Mouse (Mus musculus) olfactory bulb, adult 2 months (tissue): Measurements from ENCODE around the gene Btbd9. TPM values are rescaled to one million over a fixed set of nuclear protein-coding genes. Genes with fewer than 3 reads are reported as not detected.
A peak's percentile ranks its signal among the peaks of the same experiment; 100 is the strongest.

Experiments
- H3K27ac ChIP-seq: fragments of 200-500 bp; 2 replicates; pipeline ENCODE4 v1.5.1; 2012; ENCODE audit warnings: low read depth, low read length; ENCODE audit not compliant: insufficient read depth
- H3K4me1 ChIP-seq: fragments of 200-500 bp; 2 replicates; pipeline ENCODE4 v1.6.1; 2012; ENCODE audit warnings: low read length; ENCODE audit not compliant: control insufficient read depth, insufficient read depth
- H3K4me3 ChIP-seq: fragments of 200-500 bp; 2 replicates; pipeline ENCODE4 v1.5.1; 2012; ENCODE audit warnings: mild to moderate bottlenecking, low read depth, low read length, moderate library complexity; ENCODE audit not compliant: insufficient read depth
- CTCF ChIP-seq: fragments of 200-500 bp; IDR thresholded peaks from 2 replicates; pipeline ENCODE4 v1.5.1; 2012; ENCODE audit warnings: low read depth, mild to moderate bottlenecking, low read length, moderate library complexity; ENCODE audit not compliant: insufficient read depth
- POLR2A ChIP-seq: fragments of 200-500 bp; IDR thresholded peaks from 2 replicates; pipeline ENCODE4 v1.6.1; 2012; ENCODE audit warnings: mild to moderate bottlenecking, low read depth, low read length, moderate library complexity; ENCODE audit not compliant: insufficient read depth
- WGBS: fragments of 180-500 bp; shearing (Covaris S2); methylation state at CpG from one replicate; pipeline ENCODE4 v1.1.7; 2018; 5-methylcytosine and 5-hydroxymethylcytosine counted together
- polyA plus RNA-seq: library from polyadenylated mRNA; stranded (reverse); fragments of >200 nt; gene quantifications from 2 replicates; pipeline ENCODE4 v1.2.4, GENCODE M21; 2012; ENCODE audit warnings: low replicate concordance; ENCODE audit not compliant: missing spikeins, insufficient read depth, insufficient read length

The Btbd9 gene
- polyA plus RNA-seq, 1 experiment: not detected

DNA sequence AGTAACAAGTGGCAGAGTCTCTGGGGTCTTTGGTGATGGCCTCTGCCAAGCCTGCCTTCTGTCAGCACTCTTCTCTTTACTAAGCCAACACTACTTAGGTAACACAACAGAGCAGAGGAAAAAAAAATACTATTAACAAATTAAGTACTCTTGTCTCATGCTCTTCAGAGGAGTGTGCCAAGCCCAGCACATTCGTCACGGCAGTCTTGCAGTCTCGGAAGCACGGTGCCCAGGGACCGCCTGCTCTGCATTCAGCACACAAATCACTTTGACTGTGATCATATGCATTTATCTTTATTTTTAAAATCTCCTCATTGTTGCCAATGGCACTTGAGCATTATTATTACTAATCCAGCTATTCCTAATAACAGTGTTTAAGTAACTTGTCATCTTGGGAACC is 116.6 kb downstream of the Btbd9 start:
- Histone ChIP-seq H3K4me3 (no peak overlapping the region), H3K27ac (no peak overlapping the region), H3K4me1 (peaks cover 16% of the 10 kb centered on the region)
- TF ChIP-seq POLR2A (no peak), CTCF (no peak)
- WGBS: 44% methylated on average over 5 of the region's 5 CpGs

DNA sequence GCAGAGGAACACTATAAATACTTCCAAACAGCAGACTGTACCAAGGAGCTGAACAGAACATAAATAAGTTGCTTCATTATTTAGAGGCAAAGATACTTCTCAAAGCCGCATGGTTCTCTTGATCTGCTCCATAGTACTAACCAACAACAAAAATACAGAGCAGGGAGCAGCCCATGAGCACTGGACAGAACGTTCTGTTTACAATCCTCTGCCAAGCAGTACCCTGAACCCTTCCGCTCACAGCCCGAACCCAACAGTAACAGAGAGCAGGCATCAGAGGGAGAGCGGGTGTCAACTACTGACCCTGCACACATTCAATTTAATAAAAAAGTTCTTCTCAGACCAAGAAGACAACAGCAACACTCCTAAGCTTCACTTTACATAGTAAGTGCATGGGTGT is 117.4 kb downstream of the Btbd9 start:
- Histone ChIP-seq H3K4me3 (no peak overlapping the region), H3K4me1 (peaks cover 17% of the 10 kb centered on the region), H3K27ac (peak overlapping the region; percentile 41)
- TF ChIP-seq CTCF: no peak
- no peak for TF ChIP-seq POLR2A
- 84% methylated on average over 5 of the region's 5 CpGs for WGBS

DNA sequence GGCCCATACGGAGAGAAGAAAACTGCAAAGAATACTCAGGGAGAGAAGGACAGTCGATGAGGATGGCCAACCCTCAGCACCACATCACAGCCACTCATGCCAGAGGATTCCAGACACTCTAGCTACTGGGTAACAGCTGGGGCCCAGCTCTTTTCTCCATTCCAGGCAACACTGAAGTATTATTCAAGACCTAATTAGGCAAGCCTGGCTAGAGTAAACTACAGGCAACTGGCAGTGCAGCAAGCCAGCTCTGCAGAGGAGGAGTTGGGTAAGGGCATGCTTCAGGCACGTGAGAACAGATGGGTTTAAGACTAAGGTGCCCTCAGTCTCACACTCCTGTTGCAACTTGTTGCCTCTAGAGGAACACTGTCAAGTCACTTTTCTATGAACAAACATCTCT is 118.0 kb downstream of the Btbd9 start:
- no peak overlapping the region for H3K4me3 ChIP-seq
- no peak for TF ChIP-seq CTCF
- TF ChIP-seq POLR2A: no peak
- H3K4me1 ChIP-seq: peaks cover 15% of the 10 kb centered on the region
- WGBS: 65% methylated on average over 3 of the region's 3 CpGs
- H3K27ac ChIP-seq: peak overlapping the region; percentile 41; the same call in 1 of the 2 replicates

DNA sequence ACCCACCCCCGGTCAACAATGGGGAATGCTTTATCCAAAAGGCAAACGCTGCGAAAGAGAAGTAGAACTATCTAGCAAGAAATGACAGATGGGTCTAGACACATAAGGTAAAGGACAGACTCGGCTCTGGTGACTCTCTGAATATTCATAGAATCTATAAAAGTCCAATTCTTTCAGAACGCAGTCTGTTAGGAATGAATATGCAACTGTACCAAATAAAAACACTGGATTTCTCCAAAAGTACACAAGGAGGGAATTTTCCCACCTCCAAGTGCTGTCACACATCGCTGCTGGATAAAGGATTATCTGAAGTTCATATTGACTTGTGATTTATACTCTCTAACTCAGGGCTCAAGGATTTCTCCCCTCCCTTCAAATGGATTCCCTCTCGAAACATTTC is 118.8 kb downstream of the Btbd9 start:
- Histone ChIP-seq H3K4me1 (peaks cover 13% of the 10 kb centered on the region), H3K27ac (no peak overlapping the region), H3K4me3 (no peak overlapping the region)
- TF ChIP-seq CTCF (no peak), POLR2A (no peak)
- WGBS: 85% methylated on average over 7 of the region's 7 CpGs

DNA sequence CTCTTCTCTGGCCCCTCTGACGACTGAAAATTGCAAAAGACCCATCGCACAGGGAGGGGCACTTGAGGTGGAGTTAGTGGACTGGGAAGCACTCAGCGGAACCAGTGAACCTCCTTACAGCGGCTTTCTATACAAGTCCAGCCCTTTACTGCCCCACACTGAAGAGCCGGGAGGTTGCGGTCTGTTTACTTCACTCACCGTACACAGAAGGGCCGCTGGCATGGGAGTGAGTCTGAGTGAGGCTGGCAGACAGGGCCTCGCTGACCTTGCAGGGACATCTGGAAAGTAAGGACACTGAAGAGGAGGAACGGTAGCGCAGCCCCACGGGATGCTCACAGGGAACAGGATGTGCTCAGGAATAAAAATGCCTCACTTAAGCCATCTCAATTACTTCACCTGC is 120.0 kb downstream of the Btbd9 start:
- no peak overlapping the region for H3K27ac ChIP-seq
- H3K4me1 ChIP-seq: peaks cover 11% of the 10 kb centered on the region
- H3K4me3 ChIP-seq: no peak overlapping the region
- no peak for TF ChIP-seq CTCF
- TF ChIP-seq POLR2A: no peak
- 91% methylated on average over 12 of the region's 12 CpGs for WGBS

DNA sequence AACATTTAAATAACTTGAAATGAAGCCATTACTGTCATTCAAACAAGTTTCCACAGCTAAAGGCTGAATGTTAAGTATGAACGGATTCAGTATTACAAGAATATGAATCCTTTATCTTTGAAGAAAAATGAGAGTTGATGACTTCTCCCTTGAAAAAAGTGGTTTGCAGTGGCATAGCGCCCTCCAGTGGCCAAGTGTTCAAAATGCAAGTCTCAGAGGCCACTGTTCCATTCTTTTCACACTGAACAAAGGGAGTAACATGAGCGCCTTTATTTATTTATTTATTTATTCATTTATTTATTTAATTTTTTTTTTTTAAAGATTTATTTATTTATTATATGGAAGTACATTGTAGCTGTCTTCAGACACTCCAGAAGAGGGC is 121.4 kb downstream of the Btbd9 start:
- no peak for TF ChIP-seq POLR2A
- Histone ChIP-seq H3K27ac (no peak overlapping the region), H3K4me3 (no peak overlapping the region), H3K4me1 (peaks cover 11% of the 10 kb centered on the region)
- WGBS: 12% methylated on average over 3 of the region's 3 CpGs

DNA sequence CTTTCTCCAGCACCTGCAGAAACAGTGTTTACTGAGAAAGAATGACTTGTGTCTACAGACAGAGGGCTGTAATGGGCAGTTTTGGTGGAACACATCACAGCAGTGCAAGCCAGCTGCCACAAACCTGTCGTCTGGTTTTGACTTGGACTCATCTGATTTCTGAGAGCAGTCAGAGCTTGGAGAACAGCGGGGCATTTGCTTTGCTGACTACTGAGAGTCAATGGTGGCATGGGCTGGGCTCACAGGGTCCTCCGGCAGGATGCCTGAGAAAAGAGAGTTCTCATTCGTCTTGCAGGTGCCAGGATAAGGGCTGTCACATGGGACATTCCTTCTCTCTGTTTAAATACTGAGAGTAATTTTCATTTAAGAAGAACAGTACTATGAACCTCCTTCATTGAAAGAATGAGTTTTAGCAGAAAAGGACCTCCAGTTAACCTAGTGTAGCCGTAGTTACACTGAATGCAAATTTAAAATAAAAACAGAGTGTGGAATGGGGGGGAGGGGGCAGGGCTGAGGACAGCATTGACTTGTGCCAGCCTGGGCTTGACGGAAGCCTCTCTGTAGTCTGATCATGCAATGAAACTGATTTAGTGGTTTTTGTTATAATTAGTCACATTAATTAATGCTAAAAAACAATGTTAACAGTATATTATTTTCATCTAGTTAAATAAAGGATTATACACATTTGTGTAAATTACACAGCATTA is 122.0 kb downstream of the Btbd9 start:
- Histone ChIP-seq H3K4me1 (peaks cover 9% of the 10 kb centered on the region; the same call in 1 of the 2 replicates), H3K4me3 (no peak overlapping the region), H3K27ac (no peak overlapping the region)
- TF ChIP-seq CTCF (no peak), POLR2A (no peak)
- WGBS: 54% methylated on average over 6 of the region's 6 CpGs

DNA sequence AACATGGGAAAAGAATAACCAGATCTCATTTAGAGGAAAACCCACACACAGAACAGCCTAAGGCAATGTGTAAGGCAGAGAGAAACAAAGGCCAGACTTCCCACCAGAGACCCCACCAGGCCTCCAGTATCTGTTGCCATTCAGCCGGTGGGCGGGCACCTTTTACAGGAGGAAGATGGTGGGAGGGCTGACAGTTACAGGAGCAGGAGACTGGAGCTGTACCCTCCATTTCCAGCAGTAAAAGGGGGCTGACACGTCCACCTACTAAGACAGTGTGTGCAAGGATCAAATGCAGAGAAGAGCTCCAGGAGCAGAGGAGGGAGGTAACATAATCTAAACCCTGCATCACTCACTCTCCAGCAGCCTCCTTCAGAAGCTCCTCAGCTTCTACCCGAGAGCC is 123.0 kb downstream of the Btbd9 start:
- Histone ChIP-seq H3K4me1 (0 out of 2 replicates have a peak, but pooled peaks cover 5% of the 10 kb centered on the region), H3K27ac (no peak overlapping the region), H3K4me3 (no peak overlapping the region)
- WGBS: 66% methylated on average over 4 of the region's 4 CpGs
- no peak for TF ChIP-seq POLR2A
- no peak for TF ChIP-seq CTCF

DNA sequence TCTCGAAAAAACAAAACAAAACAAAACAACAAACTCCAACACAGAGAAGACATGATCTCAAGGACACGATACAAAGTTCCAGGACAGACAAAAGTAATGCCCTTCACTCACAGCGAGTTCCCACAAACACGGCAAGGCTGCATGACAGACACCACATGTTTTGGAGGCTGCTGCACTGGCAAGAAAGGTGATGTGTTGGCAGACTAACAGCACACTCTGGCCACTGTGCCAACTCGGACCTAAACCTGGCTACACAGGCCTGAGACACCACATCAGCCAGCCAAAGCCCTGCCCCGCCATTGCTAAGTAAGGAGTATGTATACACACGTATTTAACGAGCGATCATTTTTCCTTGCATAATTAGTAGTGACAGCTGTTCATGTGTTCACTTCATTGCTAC is 123.9 kb downstream of the Btbd9 start:
- Histone ChIP-seq H3K4me3 (no peak overlapping the region), H3K4me1 (0 out of 2 replicates have a peak, but pooled peaks cover 3% of the 10 kb centered on the region), H3K27ac (no peak overlapping the region)
- WGBS: 96% methylated on average over 9 of the region's 9 CpGs
- no peak for TF ChIP-seq POLR2A
- TF ChIP-seq CTCF: no peak
